Mouse (Mus musculus) intestine, embryonic 16.5 days (tissue): ENCODE data around the gene Bcl11a. TPM values are rescaled to one million over a fixed set of nuclear protein-coding genes. Genes with fewer than 3 reads are reported as not detected.

Source experiments
- ATAC-seq: fragments of 200-750 bp; cut with Nextera tagmentation; 2 replicates; pipeline ENCODE4 v1.8.0; 2017; ENCODE audit warnings: moderate TSS enrichment, moderate library complexity
- H3K27ac ChIP-seq: fragments of 300-500 bp; sonication (generic); 2 replicates; pipeline ENCODE4 v1.5.1; 2014; ENCODE audit warnings: mild to moderate bottlenecking, low read length
- H3K27me3 ChIP-seq: fragments of 300-500 bp; sonication (generic); replicated peaks from 2 replicates; pipeline ENCODE4 v1.6.1; 2014; ENCODE audit warnings: low read length, control low read depth, mixed read lengths; ENCODE audit not compliant: control insufficient read depth, insufficient read depth
- H3K36me3 ChIP-seq: fragments of 300-500 bp; sonication (generic); 2 replicates; pipeline ENCODE4 v1.6.1; 2014; ENCODE audit warnings: low read length, control low read depth; ENCODE audit not compliant: control insufficient read depth, insufficient read depth
- H3K4me1 ChIP-seq: fragments of 300-500 bp; sonication (generic); 2 replicates; pipeline ENCODE4 v1.6.1; 2014; ENCODE audit warnings: low read length, control low read depth, mixed read lengths; ENCODE audit not compliant: control insufficient read depth, insufficient read depth
- H3K4me2 ChIP-seq: fragments of 300-500 bp; sonication (generic); 2 replicates; pipeline ENCODE4 v1.6.1; 2014; ENCODE audit warnings: low read depth, low read length, control low read depth
- H3K4me3 ChIP-seq: fragments of 300-500 bp; sonication (generic); 2 replicates; pipeline ENCODE4 v1.5.1; 2014; ENCODE audit warnings: mild to moderate bottlenecking, low read length
- H3K9ac ChIP-seq: fragments of 300-500 bp; sonication (generic); 2 replicates; pipeline ENCODE4 v1.6.1; 2014; ENCODE audit warnings: low read depth, low read length
- H3K9me3 ChIP-seq: fragments of 300-500 bp; sonication (generic); 2 replicates; pipeline ENCODE4 v1.6.1; 2016; ENCODE audit warnings: low read length, control low read depth; ENCODE audit not compliant: control insufficient read depth
- WGBS: fragments of 180-500 bp; shearing (Covaris S2); extraction: QIAGEN DNeasy Blood & Tissue Kit; methylation state at CpG from one replicate; pipeline ENCODE4 v1.1.7; 2014; 5-methylcytosine and 5-hydroxymethylcytosine counted together
- polyA plus RNA-seq: library from polyadenylated mRNA; unstranded; fragments of >200 nt; fragmentation: Nextera tagmentation; extraction: Ambion mirVana; gene quantifications from 2 replicates; pipeline ENCODE4 v1.2.1, GENCODE M21; 2015

Bcl11a gene
- polyA plus RNA-seq, 1 experiment from 2014 or later, result 14.8 TPM

- no peaks in the 10 kb centered on the region for H3K27me3 ChIP-seq
- H3K9ac ChIP-seq, result no peak overlapping the region
- 65% methylated on average over 2 of the region's 2 CpGs for WGBS
- H3K4me3 ChIP-seq, result no peak overlapping the region
- ATAC-seq, result no peak
- no peaks in the 10 kb centered on the region for H3K36me3 ChIP-seq
- peaks cover 14% of the 10 kb centered on the region for H3K4me1 ChIP-seq
- no peak overlapping the region for H3K4me2 ChIP-seq
- no peaks in the 10 kb centered on the region for H3K9me3 ChIP-seq
- no peak overlapping the region for H3K27ac ChIP-seq
These were observed 24.5 kb downstream of the Bcl11a start for GRCm38 (mm10) chr11:24102372-24102771.

DNA sequence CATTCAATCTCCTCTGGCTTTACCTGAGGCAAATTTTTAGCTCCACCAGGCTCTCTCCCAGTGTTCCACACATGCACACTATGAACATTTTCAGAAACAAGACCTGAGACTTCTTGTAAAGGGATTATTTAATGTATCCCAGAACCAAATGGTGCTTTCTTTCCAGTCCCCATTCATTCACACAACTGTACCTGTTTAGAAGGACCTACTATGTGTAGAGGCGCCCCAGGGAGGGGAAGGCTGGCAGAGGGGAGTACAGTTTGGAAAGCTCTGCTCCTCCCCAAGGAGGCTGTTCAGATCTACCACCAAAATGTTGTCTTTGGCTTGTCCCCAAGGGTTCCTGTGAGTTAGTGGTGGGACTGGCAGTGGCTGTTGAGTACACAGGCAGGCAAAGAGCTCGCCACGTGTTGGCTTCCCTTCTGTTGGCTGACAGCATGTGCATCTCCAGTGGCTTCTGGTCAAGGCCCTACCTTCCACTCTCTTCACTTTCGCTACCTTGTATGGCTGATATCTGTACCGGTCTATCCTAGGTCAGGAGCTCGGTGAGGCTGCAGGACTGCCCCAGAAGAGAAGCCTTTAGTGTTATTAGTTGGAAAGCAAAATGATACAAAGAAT, 25.4 kb downstream of the Bcl11a start:
- peaks cover 11% of the 10 kb centered on the region for H3K4me1 ChIP-seq
- ATAC-seq, result no peak
- no peak overlapping the region for H3K4me3 ChIP-seq
- H3K9me3 ChIP-seq, result no peaks in the 10 kb centered on the region
- H3K27ac ChIP-seq, result no peak overlapping the region
- H3K36me3 ChIP-seq, result no peaks in the 10 kb centered on the region
- 88% methylated on average over 6 of the region's 6 CpGs for WGBS
- no peaks in the 10 kb centered on the region for H3K27me3 ChIP-seq
- H3K4me2 ChIP-seq, result no peak overlapping the region
- H3K9ac ChIP-seq, result no peak overlapping the region

GRCm38 (mm10) chr11:24107414-24107813, 29.6 kb downstream of the Bcl11a start:
- H3K9me3 ChIP-seq, result no peaks in the 10 kb centered on the region
- no peaks in the 10 kb centered on the region for H3K36me3 ChIP-seq
- no peaks in the 10 kb centered on the region for H3K27me3 ChIP-seq
- peaks cover 7% of the 10 kb centered on the region; the same call in 1 of the 2 replicates for H3K4me1 ChIP-seq
- H3K9ac ChIP-seq, result no peak overlapping the region
- no peak overlapping the region for H3K27ac ChIP-seq
- no peak for ATAC-seq
- no peak overlapping the region for H3K4me3 ChIP-seq
- WGBS, result 77% methylated on average over 5 of the region's 5 CpGs
- H3K4me2 ChIP-seq, result no peak overlapping the region

- Histone ChIP-seq H3K36me3 (no peaks in the 10 kb centered on the region), H3K27ac (no peak overlapping the region), H3K9me3 (no peaks in the 10 kb centered on the region), H3K4me3 (no peak overlapping the region), H3K27me3 (no peaks in the 10 kb centered on the region), H3K9ac (no peak overlapping the region), H3K4me2 (no peak overlapping the region), H3K4me1 (peaks cover 7% of the 10 kb centered on the region; the same call in 1 of the 2 replicates)
- ATAC-seq, result 0 out of 2 replicates have a peak, but pooled peaks have one; percentile 23
- 61% methylated on average over 3 of the region's 3 CpGs for WGBS
These were observed 31.1 kb downstream of the Bcl11a start for GRCm38 (mm10) chr11:24108974-24109373.

- no peaks in the 10 kb centered on the region for H3K9me3 ChIP-seq
- H3K4me2 ChIP-seq, result no peak overlapping the region
- no peak for ATAC-seq
- H3K27me3 ChIP-seq, result no peaks in the 10 kb centered on the region
- H3K4me3 ChIP-seq, result no peak overlapping the region
- WGBS, result 64% methylated on average over 3 of the region's 3 CpGs
- no peaks in the 10 kb centered on the region for H3K36me3 ChIP-seq
- no peak overlapping the region for H3K9ac ChIP-seq
- no peak overlapping the region for H3K27ac ChIP-seq
- peaks cover 7% of the 10 kb centered on the region; the same call in 1 of the 2 replicates for H3K4me1 ChIP-seq
These were observed 31.5 kb downstream of the Bcl11a start for GRCm38 (mm10) chr11:24109388-24109787.

DNA sequence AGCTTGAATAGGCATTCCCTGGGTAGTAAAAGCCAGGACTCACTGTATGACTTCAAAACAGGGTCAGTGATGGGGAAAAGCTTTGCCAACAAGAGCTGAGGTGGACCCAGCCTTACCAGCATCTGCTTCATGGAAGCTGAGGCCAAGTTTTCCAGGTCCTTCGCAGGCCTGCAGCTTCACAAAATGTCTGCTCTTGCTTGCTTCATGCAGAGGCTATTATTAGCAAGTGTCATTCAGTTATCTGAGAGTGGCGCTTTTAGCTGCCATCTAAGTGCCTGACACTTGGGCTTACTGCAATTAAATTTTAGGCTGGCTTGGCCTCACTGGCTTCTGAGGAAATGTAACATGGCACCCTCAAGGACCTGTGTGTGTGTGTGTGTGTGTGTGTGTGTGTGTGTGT, 32.3 kb downstream of the Bcl11a start:
- Histone ChIP-seq H3K27me3 (no peaks in the 10 kb centered on the region), H3K9me3 (no peaks in the 10 kb centered on the region), H3K4me3 (no peak overlapping the region), H3K4me1 (peaks cover 9% of the 10 kb centered on the region; the same call in 1 of the 2 replicates), H3K27ac (no peak overlapping the region), H3K9ac (no peak overlapping the region), H3K4me2 (no peak overlapping the region), H3K36me3 (no peaks in the 10 kb centered on the region)
- WGBS, result 83% methylated on average over 2 of the region's 2 CpGs
- ATAC-seq, result no peak

DNA sequence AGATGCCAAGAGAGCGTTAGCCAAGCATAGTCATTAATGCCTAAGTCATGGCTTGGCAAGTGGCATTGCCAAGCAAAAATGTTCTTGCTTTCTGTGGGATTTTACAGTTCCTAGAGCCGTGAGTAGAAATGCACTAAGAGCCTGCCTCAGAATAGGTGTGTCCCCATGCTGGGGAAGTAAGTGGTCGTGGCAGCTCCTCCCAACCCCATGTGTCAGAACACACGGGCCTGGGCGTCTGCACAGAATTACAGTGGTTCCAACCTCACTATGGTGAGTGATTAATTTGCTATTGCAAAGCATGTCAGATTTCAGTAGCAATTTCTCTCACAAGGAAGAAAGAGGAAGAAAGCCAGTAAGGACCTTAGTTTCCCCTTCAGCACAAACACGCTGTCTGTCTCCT, 33.9 kb downstream of the Bcl11a start:
- H3K36me3 ChIP-seq, result no peaks in the 10 kb centered on the region
- H3K4me2 ChIP-seq, result no peak overlapping the region
- H3K9ac ChIP-seq, result no peak overlapping the region
- H3K4me3 ChIP-seq, result no peak overlapping the region
- 59% methylated on average over 6 of the region's 6 CpGs for WGBS
- peaks cover 14% of the 10 kb centered on the region for H3K4me1 ChIP-seq
- no peaks in the 10 kb centered on the region for H3K9me3 ChIP-seq
- no peaks in the 10 kb centered on the region for H3K27me3 ChIP-seq
- ATAC-seq, result no peak
- no peak overlapping the region for H3K27ac ChIP-seq

- no peak overlapping the region for H3K9ac ChIP-seq
- no peak for ATAC-seq
- no peak overlapping the region for H3K4me2 ChIP-seq
- H3K4me3 ChIP-seq, result no peak overlapping the region
- H3K36me3 ChIP-seq, result no peaks in the 10 kb centered on the region
- no peaks in the 10 kb centered on the region for H3K27me3 ChIP-seq
- peaks cover 12% of the 10 kb centered on the region for H3K4me1 ChIP-seq
- no peak overlapping the region for H3K27ac ChIP-seq
- no peaks in the 10 kb centered on the region for H3K9me3 ChIP-seq
- WGBS, result 76% methylated on average over 12 of the region's 12 CpGs
These were observed 37.3 kb downstream of the Bcl11a start for GRCm38 (mm10) chr11:24115017-24115752.

DNA sequence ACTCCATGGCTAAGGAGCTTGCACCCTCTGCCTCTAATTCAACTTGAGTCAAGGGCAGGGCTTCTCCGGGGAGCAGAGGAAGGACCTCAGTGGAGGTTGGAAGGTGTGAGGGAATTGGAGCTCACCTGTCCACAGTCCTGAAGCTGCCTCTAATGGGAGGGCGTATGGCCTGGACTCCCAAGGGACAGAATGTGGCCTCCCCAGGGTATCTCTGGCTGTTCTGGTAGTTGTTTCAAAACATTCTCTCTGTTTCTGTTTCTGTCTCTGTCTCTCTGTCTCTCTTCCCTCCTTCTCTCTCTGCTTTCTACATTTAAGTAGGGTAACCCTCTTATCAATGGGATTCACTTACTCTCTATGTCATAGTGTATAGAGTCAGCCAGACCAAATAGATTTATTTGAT, 38.2 kb downstream of the Bcl11a start:
- H3K4me3 ChIP-seq, result no peak overlapping the region
- ATAC-seq, result no peak
- no peak overlapping the region for H3K9ac ChIP-seq

More for the DNA sequence above, 38.2 kb downstream of the Bcl11a start:
- Histone ChIP-seq H3K36me3 (no peaks in the 10 kb centered on the region), H3K27me3 (no peaks in the 10 kb centered on the region), H3K4me2 (no peak overlapping the region), H3K4me1 (peaks cover 12% of the 10 kb centered on the region), H3K27ac (no peak overlapping the region), H3K9me3 (no peaks in the 10 kb centered on the region)
- 82% methylated on average over 2 of the region's 2 CpGs for WGBS
